Mouse (Mus musculus) kidney, postnatal 36 days (tissue): ENCODE measurements around the gene Pced1b.
A peak's percentile ranks its signal among the peaks of the same experiment; 100 is the strongest.
"Not testable (repeated sequence)": the region's sequence is repeated elsewhere in the genome, so short reads cannot be mapped to it uniquely, and the experiment has no call there.

Source experiments
- DNase-seq, 2 experiments: peaks; one replicate each; pipeline ENCODE4 v3.0.0; 2021 to 2022; ENCODE audit warnings: mixed read lengths in 2 of 2

Pced1b gene

GRCm38 (mm10) chr15:97246911-97247790 lies at the start of gene Pced1b, which contains the start of gene Amigo2:
Gene Pced1b (plus strand): TSS chr15:97247107.
Gene Amigo2 (minus strand): TSS chr15:97247287.
- peak; percentile 55 to 80 for DNase-seq

DNA sequence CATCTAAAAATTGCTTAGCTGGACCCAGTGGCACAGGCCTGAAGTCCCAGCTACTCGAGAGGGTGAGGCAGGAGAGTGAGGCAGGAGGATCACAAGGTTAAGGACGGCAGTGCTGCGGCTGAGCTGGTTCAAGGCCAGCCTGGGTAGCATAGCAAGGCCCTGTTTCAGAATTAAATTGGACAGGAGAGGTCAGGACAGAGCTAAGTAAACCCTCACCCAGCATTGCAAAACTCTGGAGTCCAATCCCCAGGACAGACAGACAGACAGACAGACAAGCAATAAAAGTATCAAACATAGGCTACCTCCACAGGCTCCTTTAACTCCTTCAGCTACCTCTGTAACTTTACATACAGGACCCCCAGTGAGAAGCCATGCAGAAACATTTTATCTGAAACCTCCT lies 42.0 kb upstream of the Pced1b start:
- DNase-seq, result no peak

- no peak for DNase-seq
These were observed 41.1 kb upstream of the Pced1b start for GRCm38 (mm10) chr15:97205776-97206175.

GRCm38 (mm10) chr15:97206506-97206905 lies 40.4 kb upstream of the Pced1b start:
- DNase-seq, result no peak

DNA sequence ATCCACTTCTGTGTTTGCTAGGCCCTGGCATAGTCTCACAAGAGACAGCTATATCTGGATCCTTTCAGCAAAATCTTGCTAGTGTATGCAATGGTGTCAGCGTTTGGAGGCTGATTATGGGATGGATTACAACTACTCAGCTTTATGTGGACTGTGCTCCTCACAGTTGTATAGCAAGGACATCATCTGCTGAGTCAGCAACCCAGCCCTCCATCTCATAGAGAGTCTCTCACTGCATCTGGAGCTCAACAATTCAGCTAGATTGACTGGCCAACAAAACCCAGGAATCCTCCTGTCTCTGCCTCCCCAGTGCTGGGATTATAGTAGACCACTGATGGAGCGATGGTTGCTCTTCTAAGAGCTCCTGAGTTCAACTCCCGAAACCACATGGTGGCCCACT lies 37.2 kb upstream of the Pced1b start:
- not testable (repeated sequence) for DNase-seq

DNA sequence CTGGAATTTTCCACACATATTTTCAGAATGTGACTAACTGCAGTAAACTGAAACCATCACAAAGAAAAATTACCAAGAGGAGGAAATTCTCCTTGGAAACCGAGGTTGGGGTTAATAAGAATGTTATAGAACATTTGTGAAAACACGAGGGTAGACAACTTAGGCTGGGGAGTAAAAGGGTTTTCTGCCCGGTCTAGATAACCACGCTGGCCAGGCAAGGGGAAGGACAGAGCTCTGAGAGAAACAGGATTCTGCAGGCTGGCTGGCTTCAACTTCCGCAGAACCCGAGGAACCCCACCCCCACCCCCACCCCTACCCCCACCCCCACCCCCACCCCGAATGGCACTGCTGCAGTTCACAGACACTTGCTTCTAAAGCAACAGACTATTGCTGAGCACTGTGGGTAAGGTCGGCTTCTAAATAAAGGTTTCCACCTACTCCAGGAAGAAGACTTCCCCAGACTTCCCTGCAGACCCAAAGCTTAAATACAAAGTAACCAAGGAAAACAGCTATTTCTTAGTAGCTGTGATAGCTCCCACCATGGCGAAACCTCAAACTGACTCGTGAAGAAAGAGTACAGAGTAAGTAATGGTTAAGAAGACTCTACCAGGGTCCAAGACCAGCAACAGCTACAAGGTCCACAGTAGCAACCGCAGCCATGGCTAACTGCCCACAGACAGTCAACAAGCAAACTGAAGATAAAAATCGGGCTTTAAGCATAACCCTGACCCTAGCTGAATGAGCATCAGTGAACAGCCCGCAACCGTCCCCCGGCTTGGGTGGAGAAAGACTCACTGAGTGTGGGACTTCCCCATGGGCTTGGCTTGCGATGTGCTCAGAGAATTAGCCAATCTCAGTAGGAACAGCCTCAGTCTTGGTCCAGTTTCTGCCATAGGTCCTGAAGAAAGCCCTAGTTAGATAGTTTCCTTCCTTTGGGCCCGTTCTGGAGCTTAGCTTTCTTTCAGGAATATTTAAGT lies 34.1 kb upstream of the Pced1b start:
- DNase-seq, result no peak

- DNase-seq, result no peak
These were observed 30.1 kb upstream of the Pced1b start for GRCm38 (mm10) chr15:97216843-97217242.

DNA sequence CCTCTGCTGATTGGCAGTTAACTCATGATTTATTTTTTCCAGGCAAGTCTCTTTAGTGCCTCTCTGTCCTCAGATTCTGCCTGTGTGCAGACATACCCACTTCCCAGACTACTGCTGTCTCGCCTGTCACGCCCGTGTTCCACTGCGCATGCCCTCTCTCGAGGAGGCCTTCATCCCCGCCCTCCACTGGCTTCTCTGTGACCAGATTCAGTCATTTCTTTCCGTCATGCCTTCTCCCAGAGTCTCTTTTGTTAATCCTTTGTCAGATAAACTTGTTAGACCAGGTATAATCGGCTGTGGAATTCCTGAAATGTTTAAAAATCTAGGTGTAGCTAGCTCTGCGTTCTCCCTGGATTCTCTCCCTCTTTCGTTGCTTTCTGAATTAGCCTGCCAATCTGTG lies 23.5 kb upstream of the Pced1b start:
- DNase-seq, result no peak

GRCm38 (mm10) chr15:97224003-97224402 lies 22.9 kb upstream of the Pced1b start:
- no peak for DNase-seq

DNA sequence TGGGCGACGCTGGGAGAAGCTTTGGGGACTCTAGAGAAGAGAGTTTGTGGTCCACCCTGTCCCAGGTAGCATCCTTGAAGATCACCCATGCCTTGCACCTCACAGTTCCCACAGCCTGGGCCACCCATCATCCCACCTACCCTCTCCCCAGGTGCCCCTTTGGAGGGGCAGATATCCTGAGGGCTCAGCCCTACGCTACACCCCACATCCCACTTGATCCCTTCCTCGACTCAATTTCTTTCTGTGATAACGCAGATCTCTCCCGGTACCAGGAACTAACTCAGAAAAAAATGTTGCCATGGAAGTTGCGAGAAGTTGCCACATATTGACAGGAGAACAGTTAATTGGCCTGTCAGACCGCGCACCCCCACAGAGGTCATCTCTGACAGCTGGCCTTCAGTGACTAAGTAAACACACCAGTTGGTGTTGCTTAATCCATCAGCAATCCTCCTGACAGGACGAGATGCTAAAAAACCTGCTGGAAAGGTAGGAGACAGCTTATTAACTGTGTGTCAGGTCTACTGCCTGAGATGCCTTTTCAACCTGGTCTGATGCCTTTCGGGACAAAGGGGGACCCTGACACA lies 17.3 kb upstream of the Pced1b start:
- DNase-seq, result no peak

- no peak for DNase-seq
These were observed 12.8 kb upstream of the Pced1b start for GRCm38 (mm10) chr15:97234076-97234475.

DNA sequence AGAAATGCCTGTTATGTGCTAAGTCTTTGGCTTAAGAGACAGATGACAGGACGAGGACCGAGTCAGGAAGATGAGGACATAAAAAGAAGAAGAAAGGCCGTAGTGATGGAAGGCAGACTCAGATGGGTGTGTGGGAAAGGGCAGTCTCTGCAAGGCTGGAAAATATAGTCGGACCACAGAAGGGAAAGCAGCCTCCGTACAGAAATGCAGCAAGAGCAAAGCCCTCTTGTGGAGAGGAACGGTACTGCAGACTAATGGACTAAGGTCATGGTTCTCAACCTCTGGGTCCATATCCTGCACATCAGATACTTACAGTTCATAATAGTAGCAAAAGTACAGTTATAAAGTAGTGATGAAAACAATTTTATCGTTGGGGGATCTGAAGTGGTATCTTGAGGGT lies 11.7 kb upstream of the Pced1b start:
- DNase-seq, result peak; percentile 58 to 82

- peak in 1 of 2 experiments; percentile 60 for DNase-seq
These were observed 10.0 kb upstream of the Pced1b start for GRCm38 (mm10) chr15:97236943-97237342.

GRCm38 (mm10) chr15:97245392-97245791 lies 1.5 kb upstream of the Pced1b start:
- no peak for DNase-seq

GRCm38 (mm10) chr15:97246256-97246655 lies 651 bp upstream of the Pced1b start:
- no peak for DNase-seq

- DNase-seq, result peak; percentile 30 to 53
These were observed 869 bp downstream of the Pced1b start for GRCm38 (mm10) chr15:97247791-97248161.

DNA sequence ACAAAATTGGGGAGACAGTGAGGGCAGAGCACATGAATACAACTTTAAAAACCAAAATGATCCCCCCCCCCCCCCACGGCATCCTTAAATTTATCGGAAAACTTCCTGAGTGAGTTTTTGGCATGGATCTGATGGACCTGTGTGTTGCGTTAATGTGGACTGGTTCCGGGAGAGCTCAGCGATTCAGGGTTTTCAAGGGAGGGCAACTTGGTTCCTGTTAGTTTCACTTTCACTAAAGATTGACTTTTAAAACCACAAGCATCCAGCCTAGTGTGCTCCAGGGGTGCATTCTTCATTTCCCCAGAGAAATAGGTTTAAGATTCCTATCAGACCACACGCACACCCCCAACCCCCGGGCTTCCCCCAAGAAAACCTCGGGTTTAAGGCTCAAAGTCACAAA lies 1.4 kb downstream of the Pced1b start:
- peak; percentile 35 to 46 for DNase-seq

DNA sequence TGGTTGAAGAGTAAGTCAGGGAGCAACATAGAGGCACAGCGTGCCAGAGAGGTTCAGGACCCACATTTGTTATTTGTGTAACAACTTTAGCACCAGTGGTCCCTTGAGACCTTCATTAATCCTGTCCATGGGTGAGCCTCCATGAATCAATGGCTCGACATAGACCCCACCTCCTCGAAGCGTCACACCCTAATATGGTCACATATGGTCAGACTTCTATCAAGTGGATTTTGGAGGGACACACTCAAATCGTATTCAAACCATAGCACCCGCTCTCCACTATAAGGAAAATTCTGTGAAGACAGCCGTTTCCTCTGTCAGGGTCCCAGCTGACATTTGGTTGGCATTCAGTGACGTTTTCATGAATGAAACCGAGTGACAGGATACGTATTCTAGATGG lies 2.4 kb downstream of the Pced1b start:
- DNase-seq, result no peak

GRCm38 (mm10) chr15:97252493-97253034 lies 5.7 kb downstream of the Pced1b start:
- DNase-seq, result no peak

DNA sequence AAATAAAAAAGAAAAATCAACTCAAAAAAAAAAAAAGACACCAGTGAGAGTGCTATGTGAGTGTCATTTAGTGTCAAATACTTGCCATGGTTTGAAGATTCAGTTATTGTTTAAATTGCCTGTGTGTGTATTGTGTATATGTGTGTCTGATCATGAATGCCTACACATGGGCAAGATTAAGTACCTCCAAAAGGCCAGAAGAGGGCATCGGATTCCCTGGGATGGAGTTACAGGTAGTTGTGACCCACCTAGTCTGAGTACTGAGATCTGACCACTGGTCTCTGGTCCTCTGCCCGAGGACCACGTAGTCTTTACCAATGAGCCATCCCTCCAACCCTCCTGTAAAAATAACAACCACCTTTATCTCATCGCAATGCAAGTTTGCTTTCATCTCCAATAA lies 7.5 kb downstream of the Pced1b start:
- DNase-seq, result no peak

- no peak for DNase-seq
These were observed 8.9 kb downstream of the Pced1b start for GRCm38 (mm10) chr15:97255800-97256199.

DNA sequence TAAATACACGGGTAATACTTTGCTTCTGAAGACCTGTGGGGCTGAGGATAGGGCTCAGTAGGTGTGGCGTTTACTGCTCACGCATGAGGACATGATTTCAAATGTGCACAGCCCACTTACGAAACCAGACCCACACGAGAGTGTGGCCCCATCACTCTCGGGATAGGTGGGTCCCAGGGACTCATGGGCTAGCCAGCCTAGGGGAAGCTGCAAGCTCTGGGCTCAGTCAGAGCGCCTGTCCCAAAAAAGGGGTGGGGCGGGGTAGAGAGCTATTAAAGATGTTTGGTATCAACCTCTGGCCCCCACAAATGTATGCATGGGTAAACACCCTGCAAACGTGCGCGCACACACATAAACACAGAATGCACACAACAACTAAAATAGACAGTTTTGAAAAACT lies 9.5 kb downstream of the Pced1b start:
- no peak for DNase-seq
